Mouse (Mus musculus) liver, embryonic 13.5 days (tissue): ENCODE measurements around the gene Sigmar1. TPM values are rescaled to one million over a fixed set of nuclear protein-coding genes. Genes with fewer than 3 reads are reported as not detected.

ENCODE experiments used
- ATAC-seq: fragments of 200-750 bp; cut with Nextera tagmentation; 2 replicates; pipeline ENCODE4 v1.8.0; 2017; ENCODE audit warnings: low read depth, mild to moderate bottlenecking, moderate number of reproducible peaks, moderate library complexity
- DNase-seq: peaks from one replicate; pipeline ENCODE4 v3.0.0; 2022
- H3K27ac ChIP-seq: fragments of 300-500 bp; sonication (generic); 2 replicates; pipeline ENCODE4 v1.5.1; 2015; ENCODE audit warnings: moderate library complexity, mild to moderate bottlenecking, inconsistent platforms
- H3K27me3 ChIP-seq: fragments of 300-500 bp; sonication (generic); 2 replicates; pipeline ENCODE4 v1.6.1; 2015; ENCODE audit warnings: mild to moderate bottlenecking, inconsistent platforms
- H3K36me3 ChIP-seq: fragments of 300-500 bp; sonication (generic); 2 replicates; pipeline ENCODE4 v1.6.1; 2015; ENCODE audit warnings: mild to moderate bottlenecking, inconsistent platforms
- H3K4me1 ChIP-seq: fragments of 300-500 bp; sonication (generic); replicated peaks from 2 replicates; pipeline ENCODE4 v1.6.1; 2015; ENCODE audit warnings: inconsistent platforms
- H3K4me2 ChIP-seq: fragments of 300-500 bp; sonication (generic); 2 replicates; pipeline ENCODE4 v1.6.1; 2015; ENCODE audit warnings: inconsistent platforms, mild to moderate bottlenecking, moderate library complexity
- H3K4me3 ChIP-seq: fragments of 300-500 bp; sonication (generic); replicated peaks from 2 replicates; pipeline ENCODE4 v1.5.1; 2015; ENCODE audit warnings: mild to moderate bottlenecking, inconsistent platforms
- H3K9ac ChIP-seq: fragments of 300-500 bp; sonication (generic); 2 replicates; pipeline ENCODE4 v1.6.1; 2015; ENCODE audit warnings: mild to moderate bottlenecking, inconsistent platforms
- H3K9me3 ChIP-seq: fragments of 300-500 bp; sonication (generic); replicated peaks from 2 replicates; pipeline ENCODE4 v1.6.1; 2016; ENCODE audit warnings: inconsistent platforms
- WGBS: fragments of 180-500 bp; shearing (Covaris S2); methylation state at CpG from one replicate; pipeline ENCODE4 v1.1.7; 2015; ENCODE audit not compliant: insufficient replicate concordance; 5-methylcytosine and 5-hydroxymethylcytosine counted together
- polyA plus RNA-seq: library from polyadenylated mRNA; unstranded; fragments of >200 nt; fragmentation: Nextera tagmentation; extraction: Ambion mirVana; gene quantifications from 2 replicates; pipeline ENCODE4 v1.2.1, GENCODE M21; 2015

The Sigmar1 gene
- polyA plus RNA-seq, 1 experiment from 2014 or later = 45.1 TPM

DNA sequence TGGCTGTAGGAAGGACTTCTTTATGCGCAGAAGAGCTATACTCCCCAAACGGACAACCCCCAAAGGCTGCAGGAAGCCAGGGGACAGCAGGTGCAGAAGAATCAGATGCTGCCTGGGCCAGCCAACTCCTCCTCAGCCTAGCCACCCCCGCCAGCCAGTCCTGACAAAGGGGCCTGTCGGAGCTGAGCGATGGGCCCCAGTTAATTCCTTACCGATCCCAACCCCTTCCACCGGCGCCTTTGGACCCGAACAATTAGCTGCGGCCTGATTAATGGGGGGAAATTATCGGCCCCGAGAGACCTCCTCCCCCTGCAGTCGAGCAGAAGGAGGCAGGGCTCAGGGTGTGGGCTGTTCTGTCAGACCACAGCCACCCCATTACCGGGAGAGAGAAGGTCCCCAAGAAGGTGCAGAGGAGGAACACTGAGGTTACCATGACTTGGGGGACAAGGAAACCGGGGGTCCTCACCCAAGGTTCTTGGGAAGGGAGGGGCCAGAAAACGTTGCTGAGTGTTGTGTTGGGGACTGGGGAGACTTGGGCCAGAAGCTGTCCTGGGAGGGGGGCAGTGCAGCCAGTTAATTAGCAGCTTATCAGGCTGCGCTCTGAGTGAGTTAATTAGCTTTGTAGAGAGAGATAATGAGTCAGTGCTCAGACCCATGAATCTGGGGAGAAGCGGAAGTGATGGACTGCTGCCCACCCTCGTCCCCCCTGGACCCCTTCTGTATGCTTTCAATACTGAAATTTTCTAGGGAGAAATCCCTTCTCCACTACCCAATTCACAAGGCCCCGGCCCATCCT is 28.9 kb downstream of the Sigmar1 start:
- no peak for ATAC-seq
- H3K27me3 ChIP-seq = peaks cover 83% of the 10 kb centered on the region
- WGBS = 16% methylated on average over 20 of the region's 20 CpGs

DNA sequence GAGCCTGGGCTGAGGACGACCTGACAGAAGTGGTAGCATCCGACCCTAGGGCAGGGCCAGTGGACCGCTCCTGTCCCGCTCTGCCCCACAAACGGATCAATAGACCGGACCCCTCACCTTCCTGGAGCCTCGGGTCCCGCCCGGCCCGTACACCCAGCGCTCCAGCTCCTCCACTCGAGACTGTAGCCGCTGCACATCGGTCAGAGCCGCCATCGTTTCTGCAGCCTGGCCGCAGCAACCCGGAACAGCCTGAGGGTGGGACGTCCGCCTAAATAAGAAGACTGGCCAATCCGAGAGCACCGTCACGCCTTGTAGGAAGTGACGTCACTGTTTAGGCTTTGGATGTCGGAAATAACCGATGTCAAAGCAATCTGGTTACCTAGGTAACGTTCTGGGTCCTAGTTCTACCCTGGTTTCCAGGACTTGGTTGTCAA is 33.0 kb downstream of the Sigmar1 start, which contains the start of gene Dctn3:
TSS of gene Dctn3 (minus strand) at position 253 of the 434 bp plus-strand sequence.
- H3K9me3 ChIP-seq = no peaks in the 10 kb centered on the region
- no peak within 1 kb of the TSS for H3K27ac ChIP-seq
- peak; percentile 83 for DNase-seq
- peak within 1 kb of the TSS; percentile 87 for H3K4me3 ChIP-seq
- H3K36me3 ChIP-seq = peaks cover 27% of the 10 kb centered on the region
- H3K9ac ChIP-seq = peak within 1 kb of the TSS; percentile 88
- peak; percentile 94 for ATAC-seq
- H3K4me2 ChIP-seq = peak within 1 kb of the TSS; percentile 82
- 0% methylated on average over 27 of the region's 27 CpGs for WGBS
- peaks cover 45% of the 10 kb centered on the region for H3K27me3 ChIP-seq
- peaks cover 19% of the 10 kb centered on the region for H3K4me1 ChIP-seq

More for the DNA sequence above, 28.9 kb downstream of the Sigmar1 start:
- Histone ChIP-seq H3K4me1 (peaks cover 19% of the 10 kb centered on the region), H3K9ac (no peak overlapping the region), H3K9me3 (no peaks in the 10 kb centered on the region), H3K27ac (no peak overlapping the region), H3K4me3 (no peak overlapping the region), H3K4me2 (no peak overlapping the region), H3K36me3 (no peaks in the 10 kb centered on the region)
- DNase-seq = no peak

DNA sequence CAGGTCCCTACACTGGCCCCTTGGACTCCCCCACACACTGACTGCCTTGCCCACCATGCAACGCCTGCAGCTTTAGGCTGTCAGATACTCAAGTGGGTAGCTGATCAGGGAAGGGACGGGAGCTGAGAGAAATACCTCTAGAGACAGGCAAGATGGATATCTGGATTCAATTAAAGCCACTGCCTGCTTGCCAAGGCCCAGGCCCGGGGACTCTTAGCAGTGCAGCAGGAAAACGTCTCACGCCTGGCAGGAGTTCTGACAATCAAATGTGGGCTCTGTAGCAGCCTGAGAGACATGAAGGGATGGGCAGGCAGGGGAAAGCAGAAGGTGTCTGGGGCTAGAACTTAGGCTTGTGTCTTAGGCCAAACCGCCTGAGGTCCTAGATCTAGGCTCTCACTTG is 39.1 kb downstream of the Sigmar1 start:
- no peak for ATAC-seq

DNA sequence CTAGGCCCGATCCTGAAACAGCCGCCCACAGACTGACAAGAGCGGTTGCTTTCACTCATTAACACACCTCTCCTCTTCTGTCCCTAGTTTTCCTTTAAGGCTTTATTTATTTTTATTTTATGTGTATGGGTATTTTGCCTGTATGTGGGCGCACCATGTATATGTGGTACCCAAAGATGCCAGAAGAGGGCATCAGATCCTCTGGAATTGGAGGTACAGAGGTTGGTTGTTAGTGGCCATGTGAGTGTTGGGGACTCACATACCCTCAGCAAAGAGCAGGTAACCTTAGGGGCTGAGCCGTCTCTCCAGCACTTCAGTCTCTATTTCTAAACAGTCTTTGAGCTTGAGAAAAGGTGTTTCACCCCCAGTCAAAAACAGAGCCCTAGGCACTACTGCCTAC is 40.4 kb downstream of the Sigmar1 start:
- no peak overlapping the region for H3K27ac ChIP-seq
- no peaks in the 10 kb centered on the region for H3K27me3 ChIP-seq
- peaks cover 52% of the 10 kb centered on the region for H3K36me3 ChIP-seq
- no peak overlapping the region for H3K4me3 ChIP-seq
- WGBS = 77% methylated on average over 5 of the region's 5 CpGs
- peaks cover 33% of the 10 kb centered on the region for H3K4me1 ChIP-seq
- H3K9me3 ChIP-seq = no peaks in the 10 kb centered on the region
- no peak overlapping the region for H3K4me2 ChIP-seq
- no peak for DNase-seq
- H3K9ac ChIP-seq = no peak overlapping the region
- ATAC-seq = no peak

More for the DNA sequence above, 39.1 kb downstream of the Sigmar1 start:
- 69% methylated on average over 6 of the region's 6 CpGs for WGBS
- H3K27me3 ChIP-seq = no peaks in the 10 kb centered on the region
- no peak overlapping the region for H3K4me2 ChIP-seq
- DNase-seq = no peak
- no peak overlapping the region for H3K4me3 ChIP-seq
- H3K9me3 ChIP-seq = no peaks in the 10 kb centered on the region
- no peak overlapping the region for H3K9ac ChIP-seq
- H3K27ac ChIP-seq = no peak overlapping the region
- peaks cover 52% of the 10 kb centered on the region for H3K36me3 ChIP-seq
- H3K4me1 ChIP-seq = peaks cover 30% of the 10 kb centered on the region

DNA sequence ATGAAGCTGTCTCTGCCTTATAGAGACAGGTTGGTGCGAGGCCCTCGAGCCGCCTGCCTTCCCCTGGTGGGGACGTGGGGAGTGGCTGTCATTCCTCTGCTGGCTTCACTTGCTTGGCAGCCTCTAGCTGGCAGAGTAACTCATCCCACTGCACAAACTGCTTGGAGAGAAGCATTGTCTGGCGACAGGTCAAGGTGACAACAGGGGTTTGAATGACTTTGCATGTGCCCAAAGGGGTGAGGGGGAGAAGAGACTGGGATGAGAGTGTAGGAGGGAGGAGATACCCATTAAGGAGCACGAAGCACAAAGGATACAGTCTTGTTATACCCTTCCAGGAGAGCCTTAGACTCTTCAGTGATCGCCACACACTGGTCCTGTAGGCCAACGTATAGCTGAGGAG is 40.9 kb downstream of the Sigmar1 start:
- Histone ChIP-seq H3K4me1 (peaks cover 33% of the 10 kb centered on the region), H3K4me2 (no peak overlapping the region), H3K4me3 (no peak overlapping the region), H3K27me3 (no peaks in the 10 kb centered on the region), H3K27ac (no peak overlapping the region), H3K9me3 (no peaks in the 10 kb centered on the region), H3K36me3 (peaks cover 48% of the 10 kb centered on the region), H3K9ac (no peak overlapping the region)
- ATAC-seq (no peak), DNase-seq (no peak)
- WGBS = 71% methylated on average over 8 of the region's 8 CpGs

DNA sequence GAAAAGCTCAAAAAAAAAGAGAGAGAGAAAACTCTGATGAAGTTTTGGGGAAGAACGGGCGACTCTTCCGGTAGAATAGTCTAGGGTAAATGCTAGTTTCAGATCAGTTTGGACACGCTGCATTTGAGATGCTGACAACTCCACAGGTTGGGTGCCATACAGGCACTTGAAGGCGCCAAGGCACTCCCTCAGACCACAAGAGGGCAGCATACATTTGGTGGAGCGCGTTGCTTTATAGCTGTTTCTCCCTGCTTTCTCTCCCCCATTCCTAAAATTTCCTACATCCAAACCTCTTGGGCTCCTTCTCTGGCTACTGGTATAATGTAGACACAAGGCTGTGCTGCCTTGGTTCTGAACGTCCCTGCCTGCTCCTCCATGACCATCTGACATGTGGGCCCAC is 41.7 kb downstream of the Sigmar1 start:
- Histone ChIP-seq H3K4me1 (peaks cover 33% of the 10 kb centered on the region), H3K36me3 (peaks cover 40% of the 10 kb centered on the region), H3K4me2 (peak overlapping the region; percentile 94), H3K27me3 (no peaks in the 10 kb centered on the region), H3K4me3 (peak overlapping the region; percentile 86), H3K9me3 (no peaks in the 10 kb centered on the region), H3K9ac (peak overlapping the region; percentile 93), H3K27ac (no peak overlapping the region)
- WGBS = 18% methylated on average over 8 of the region's 8 CpGs
- no peak for DNase-seq
- no peak for ATAC-seq

DNA sequence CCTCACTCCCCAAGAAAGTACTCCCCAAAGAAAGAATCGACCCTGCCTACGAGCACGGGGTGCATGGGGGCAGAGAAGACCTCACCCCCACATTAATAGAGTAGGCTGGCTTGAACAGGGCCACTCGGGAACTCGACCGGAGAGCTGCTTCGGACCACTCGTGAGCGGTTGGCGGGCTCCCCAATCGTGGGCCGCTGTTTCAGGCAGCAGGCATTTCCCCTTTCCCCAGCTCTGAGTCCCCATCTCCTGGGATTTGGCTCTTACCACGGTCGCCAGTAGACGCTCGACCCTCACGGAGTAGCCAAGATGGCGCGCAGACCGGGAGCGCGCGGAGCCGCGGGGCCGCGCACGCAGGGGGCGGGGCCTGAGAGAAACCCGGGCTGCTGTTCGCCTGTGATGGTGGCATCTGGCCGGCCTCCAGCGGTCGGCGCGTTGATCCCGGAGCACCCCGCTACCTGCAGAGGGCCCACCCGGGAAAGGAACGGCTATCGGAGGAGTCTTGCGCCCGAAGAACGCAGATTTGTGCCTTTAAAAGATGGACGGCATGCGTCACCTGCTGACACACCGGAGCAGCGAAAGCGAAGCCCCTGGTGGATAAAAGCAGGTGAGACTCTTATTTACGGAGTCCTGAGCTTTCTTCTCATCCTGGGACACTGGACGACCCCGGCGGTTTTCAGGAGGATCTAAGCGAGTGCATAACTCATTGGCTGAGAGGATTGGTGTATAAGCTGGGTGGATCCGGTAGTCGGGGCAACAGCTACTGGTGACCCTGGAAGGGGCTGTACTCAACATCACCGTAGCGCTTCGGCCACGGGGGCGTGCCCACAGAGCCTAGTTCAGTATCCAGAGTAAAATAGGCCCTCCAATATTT is 42.5 kb downstream of the Sigmar1 start, which contains the start of gene Rpp25l:
TSS of gene Rpp25l (minus strand) at position 338 of the 871 bp plus-strand sequence.
- ATAC-seq (peak; percentile 86), DNase-seq (peak; percentile 78)
- Histone ChIP-seq H3K27ac (peak within 1 kb of the TSS; percentile 68), H3K36me3 (peaks cover 32% of the 10 kb centered on the region), H3K4me2 (peak within 1 kb of the TSS; percentile 94), H3K4me1 (peaks cover 33% of the 10 kb centered on the region), H3K9ac (peak within 1 kb of the TSS; percentile 93), H3K4me3 (peak within 1 kb of the TSS; percentile 86), H3K9me3 (no peaks in the 10 kb centered on the region), H3K27me3 (no peaks in the 10 kb centered on the region)
- WGBS = under 1% methylated on average over 61 of the region's 61 CpGs

DNA sequence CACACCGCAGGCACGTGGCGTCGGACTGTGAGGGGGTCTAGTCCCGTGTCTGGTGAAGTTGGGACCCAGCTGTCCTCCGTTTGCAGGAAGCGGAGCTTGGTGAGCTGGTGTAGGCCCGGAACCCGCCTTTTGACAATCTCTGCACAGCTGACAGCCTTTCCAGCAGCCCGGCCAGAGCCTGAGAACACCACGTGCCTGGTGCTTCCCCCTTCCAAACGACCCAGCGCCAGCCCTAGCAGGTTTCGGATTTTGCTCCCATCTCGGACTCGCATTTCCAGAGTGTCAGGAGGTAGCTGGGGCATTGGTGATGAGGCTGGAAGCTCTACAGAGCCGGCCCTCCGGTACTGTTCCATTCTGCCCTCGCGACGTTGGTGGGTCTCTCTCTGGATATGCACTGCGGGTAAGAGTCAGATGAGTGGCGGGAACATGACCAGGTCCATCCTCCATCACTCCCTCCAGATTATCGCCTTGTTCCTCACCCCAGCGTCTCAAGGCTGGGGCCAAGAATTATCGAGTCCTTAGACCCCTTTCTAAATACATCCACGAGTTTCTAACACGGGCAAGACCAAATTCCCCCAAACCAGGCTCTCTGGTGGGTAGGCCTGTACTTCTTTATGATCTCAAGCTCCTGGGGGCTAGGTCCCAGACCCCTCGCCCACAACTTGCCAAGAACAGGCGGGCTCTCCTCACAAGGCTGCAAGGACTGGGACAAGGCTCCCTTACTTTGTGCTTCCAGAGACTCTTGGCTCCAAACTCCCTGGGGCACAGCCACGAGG is 43.3 kb downstream of the Sigmar1 start:
- no peaks in the 10 kb centered on the region for H3K9me3 ChIP-seq
- DNase-seq = no peak
- H3K27ac ChIP-seq = peak overlapping the region; percentile 68
- peak overlapping the region; percentile 94 for H3K4me2 ChIP-seq
- peaks cover 6% of the 10 kb centered on the region; the same call in 1 of the 2 replicates for H3K27me3 ChIP-seq
- H3K9ac ChIP-seq = peak overlapping the region; percentile 93
- WGBS = 41% methylated on average over 31 of the region's 31 CpGs
- H3K4me3 ChIP-seq = peak overlapping the region; percentile 86
- peaks cover 33% of the 10 kb centered on the region for H3K4me1 ChIP-seq
- peak; percentile 48 for ATAC-seq
- H3K36me3 ChIP-seq = peaks cover 23% of the 10 kb centered on the region

DNA sequence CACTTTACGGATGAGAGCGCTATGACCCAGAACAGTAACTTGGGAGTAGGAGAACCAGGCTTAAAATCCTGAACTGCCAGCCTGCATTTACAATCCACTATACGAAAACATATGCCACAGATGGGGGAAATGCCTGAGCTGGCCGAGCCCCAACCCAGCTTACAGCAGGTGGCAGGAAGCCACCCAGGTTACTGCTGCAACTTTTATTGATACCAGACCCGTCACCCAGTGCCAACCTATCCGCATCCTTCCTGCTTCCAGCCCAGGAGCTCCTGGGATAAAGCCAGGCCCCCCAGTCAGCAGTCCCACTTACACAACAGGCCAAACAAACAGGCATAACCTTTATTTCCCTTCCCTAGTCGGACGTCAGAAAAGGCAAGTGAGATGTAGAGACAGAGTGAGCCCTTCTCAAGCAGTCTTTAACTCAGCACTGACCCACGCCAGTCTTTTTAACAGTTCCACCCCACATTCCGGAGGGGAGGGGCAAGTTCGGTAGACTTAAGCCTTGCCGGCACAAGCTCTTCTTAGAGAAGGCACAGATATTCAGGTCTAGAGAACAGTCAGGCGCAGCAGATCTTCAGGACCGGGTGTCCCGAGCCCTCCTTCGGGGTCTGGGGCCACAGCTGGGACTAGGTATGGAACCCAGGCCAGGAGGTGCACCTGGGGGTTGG is 44.1 kb downstream of the Sigmar1 start:
- Histone ChIP-seq H3K4me2 (peak overlapping the region; percentile 94), H3K4me1 (peaks cover 33% of the 10 kb centered on the region), H3K27ac (no peak overlapping the region), H3K27me3 (peaks cover 13% of the 10 kb centered on the region; the same call in 1 of the 2 replicates), H3K4me3 (peak overlapping the region; percentile 86), H3K36me3 (peaks cover 16% of the 10 kb centered on the region), H3K9me3 (no peaks in the 10 kb centered on the region), H3K9ac (peak overlapping the region; percentile 93)
- no peak for ATAC-seq
- 84% methylated on average over 16 of the region's 16 CpGs for WGBS
- DNase-seq = no peak

DNA sequence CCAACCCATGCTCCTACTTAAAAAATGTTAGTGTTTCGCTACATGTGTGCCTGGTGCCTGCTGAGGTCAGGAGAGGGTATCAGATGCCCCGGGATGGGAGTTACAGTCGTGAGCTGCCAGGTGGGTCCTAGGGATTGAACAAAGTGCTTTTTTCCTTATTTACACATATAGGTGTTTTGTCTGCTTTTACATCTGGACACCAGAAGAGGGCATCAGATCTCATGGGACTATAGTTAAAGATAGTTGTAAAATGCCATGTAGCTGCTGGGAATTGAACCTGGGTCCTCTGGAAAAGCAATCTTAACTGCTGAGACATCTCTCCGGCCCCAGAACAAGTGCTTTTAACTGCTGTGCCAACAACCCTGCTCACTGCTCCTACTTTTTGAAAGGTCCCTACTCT is 45.7 kb downstream of the Sigmar1 start:
- no peak overlapping the region for H3K9ac ChIP-seq
- H3K9me3 ChIP-seq = no peaks in the 10 kb centered on the region
- WGBS = 57% methylated on average over 4 of the region's 4 CpGs

More for the DNA sequence above, 45.7 kb downstream of the Sigmar1 start:
- peaks cover 29% of the 10 kb centered on the region for H3K27me3 ChIP-seq
- H3K36me3 ChIP-seq = peaks cover 8% of the 10 kb centered on the region
- H3K4me1 ChIP-seq = peaks cover 33% of the 10 kb centered on the region
- no peak overlapping the region for H3K27ac ChIP-seq
- ATAC-seq (no peak), DNase-seq (no peak)
- H3K4me3 ChIP-seq = no peak overlapping the region
- no peak overlapping the region for H3K4me2 ChIP-seq
